Mouse (Mus musculus) hindbrain, embryonic 10.5 days (tissue): ENCODE data around the gene Cdk5rap3. TPM values are rescaled to one million over a fixed set of nuclear protein-coding genes. Genes with fewer than 3 reads are reported as not detected.

ENCODE experiments used
- DNase-seq: peaks from one replicate; pipeline ENCODE4 v3.0.0-alpha.2; 2017; ENCODE audit warnings: low spot score
- H3K27ac ChIP-seq: fragments of 300-500 bp; sonication (generic); 2 replicates; pipeline ENCODE4 v1.5.1; 2016; ENCODE audit warnings: mild to moderate bottlenecking, moderate library complexity
- H3K27me3 ChIP-seq: fragments of 300-500 bp; sonication (generic); 2 replicates; pipeline ENCODE4 v1.6.1; 2016; ENCODE audit warnings: mild to moderate bottlenecking; ENCODE audit not compliant: poor library complexity, insufficient read depth, severe bottlenecking
- H3K36me3 ChIP-seq: fragments of 300-500 bp; sonication (generic); 2 replicates; pipeline ENCODE4 v1.6.1; 2016; ENCODE audit warnings: mild to moderate bottlenecking, moderate library complexity
- H3K4me1 ChIP-seq: fragments of 300-500 bp; sonication (generic); replicated peaks from 2 replicates; pipeline ENCODE4 v1.6.1; 2016; ENCODE audit warnings: mild to moderate bottlenecking
- H3K4me3 ChIP-seq: fragments of 300-500 bp; sonication (generic); 2 replicates; pipeline ENCODE4 v1.5.1; 2016; ENCODE audit warnings: mild to moderate bottlenecking, moderate library complexity
- H3K9me3 ChIP-seq: fragments of 300-500 bp; sonication (generic); 2 replicates; pipeline ENCODE4 v1.6.1; 2016; ENCODE audit warnings: mild to moderate bottlenecking, moderate library complexity
- WGBS: fragments of 180-500 bp; shearing (Covaris S2); methylation state at CpG from one replicate; pipeline ENCODE4 v1.1.7; 2016; 5-methylcytosine and 5-hydroxymethylcytosine counted together
- polyA plus RNA-seq: library from polyadenylated mRNA; unstranded; fragments of >200 nt; fragmentation: Nextera tagmentation; extraction: Ambion mirVana; gene quantifications from 2 replicates; pipeline ENCODE4 v1.2.1, GENCODE M21; 2016

Gene Cdk5rap3
- polyA plus RNA-seq = 112 and 124 TPM in 2 replicates

DNA sequence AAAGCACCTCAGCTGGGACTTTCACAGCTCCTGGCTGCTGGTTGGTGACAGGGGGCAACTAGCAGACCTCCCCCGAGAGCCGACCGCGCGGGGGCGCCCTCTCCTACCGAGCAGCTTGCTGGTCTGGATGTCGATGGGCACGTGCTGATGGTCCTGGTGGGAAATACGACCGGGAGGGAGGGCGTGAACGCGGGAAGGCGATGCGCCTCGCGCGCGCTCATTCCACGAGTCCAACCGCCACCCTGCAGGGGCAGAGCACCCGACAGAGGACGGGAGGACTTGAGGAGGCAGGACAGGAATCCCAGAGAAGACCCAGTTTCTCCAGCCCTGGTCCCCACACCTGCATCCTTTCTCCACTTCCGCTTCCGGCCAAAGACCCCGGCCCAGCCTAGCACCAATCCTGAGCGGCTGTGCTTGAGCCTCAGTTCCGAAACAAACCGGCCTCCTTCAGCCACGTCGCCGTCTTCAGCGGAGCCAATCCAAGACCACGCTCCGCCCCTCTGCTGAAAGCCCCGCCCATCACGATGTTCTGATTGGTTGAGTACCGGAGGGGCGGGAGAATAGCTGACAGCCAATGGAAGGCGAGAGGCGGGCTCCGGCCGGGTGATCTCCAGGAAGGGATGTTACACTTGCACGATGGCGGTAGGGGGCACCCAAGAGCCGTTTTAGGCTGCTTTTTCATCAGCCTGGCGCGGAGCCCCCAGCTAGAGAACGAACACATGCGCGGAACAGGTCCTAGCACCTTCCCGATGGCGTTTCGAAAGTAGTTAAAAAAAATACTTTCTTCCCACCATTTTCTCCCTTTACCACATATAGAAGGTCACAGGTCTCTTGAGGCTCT is at the start of gene Cdk5rap3:
TSS of gene Cdk5rap3 (minus strand) at position 453 of the 841 bp plus-strand sequence.
- WGBS = under 1% methylated on average over 55 of the region's 55 CpGs

DNA sequence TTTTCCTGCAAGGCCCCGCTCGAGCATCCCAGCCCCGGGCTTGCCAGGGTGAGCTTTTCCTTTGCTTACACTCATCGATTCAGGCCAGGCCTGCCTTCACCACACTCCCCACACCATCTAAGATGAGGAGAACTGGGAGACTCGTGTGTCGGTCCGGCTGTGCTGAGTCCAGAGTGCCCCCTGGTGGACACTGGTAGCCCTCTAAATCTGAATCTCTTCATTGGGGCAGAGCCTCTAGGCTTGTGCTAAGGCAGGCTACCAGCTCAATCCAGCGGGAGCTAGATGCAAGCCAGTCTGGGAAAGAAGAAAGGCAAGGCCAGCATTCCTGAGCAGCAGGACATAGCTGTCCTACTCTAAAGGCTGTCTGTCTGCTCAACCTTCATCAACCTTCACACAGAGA is 47.3 kb upstream of the Cdk5rap3 start:
- Histone ChIP-seq H3K27me3 (no peaks in the 10 kb centered on the region), H3K27ac (no peak overlapping the region; the same call in 1 of the 2 replicates), H3K9me3 (no peaks in the 10 kb centered on the region), H3K4me3 (no peak overlapping the region), H3K36me3 (peaks cover 60% of the 10 kb centered on the region), H3K4me1 (peaks cover 17% of the 10 kb centered on the region; the same call in 1 of the 2 replicates)
- DNase-seq = peak; percentile 86
- WGBS = 23% methylated on average over 8 of the region's 8 CpGs

More for the DNA sequence above, at the start of gene Cdk5rap3:
- H3K27me3 ChIP-seq = 0 out of 2 replicates have a peak, but pooled peaks cover 4% of the 10 kb centered on the region
- peak within 1 kb of the TSS; percentile 85 for H3K4me3 ChIP-seq
- DNase-seq = peak; percentile 100
- peaks cover 26% of the 10 kb centered on the region for H3K36me3 ChIP-seq
- no peaks in the 10 kb centered on the region for H3K9me3 ChIP-seq
- H3K27ac ChIP-seq = peak within 1 kb of the TSS; percentile 91
- peaks cover 24% of the 10 kb centered on the region for H3K4me1 ChIP-seq

DNA sequence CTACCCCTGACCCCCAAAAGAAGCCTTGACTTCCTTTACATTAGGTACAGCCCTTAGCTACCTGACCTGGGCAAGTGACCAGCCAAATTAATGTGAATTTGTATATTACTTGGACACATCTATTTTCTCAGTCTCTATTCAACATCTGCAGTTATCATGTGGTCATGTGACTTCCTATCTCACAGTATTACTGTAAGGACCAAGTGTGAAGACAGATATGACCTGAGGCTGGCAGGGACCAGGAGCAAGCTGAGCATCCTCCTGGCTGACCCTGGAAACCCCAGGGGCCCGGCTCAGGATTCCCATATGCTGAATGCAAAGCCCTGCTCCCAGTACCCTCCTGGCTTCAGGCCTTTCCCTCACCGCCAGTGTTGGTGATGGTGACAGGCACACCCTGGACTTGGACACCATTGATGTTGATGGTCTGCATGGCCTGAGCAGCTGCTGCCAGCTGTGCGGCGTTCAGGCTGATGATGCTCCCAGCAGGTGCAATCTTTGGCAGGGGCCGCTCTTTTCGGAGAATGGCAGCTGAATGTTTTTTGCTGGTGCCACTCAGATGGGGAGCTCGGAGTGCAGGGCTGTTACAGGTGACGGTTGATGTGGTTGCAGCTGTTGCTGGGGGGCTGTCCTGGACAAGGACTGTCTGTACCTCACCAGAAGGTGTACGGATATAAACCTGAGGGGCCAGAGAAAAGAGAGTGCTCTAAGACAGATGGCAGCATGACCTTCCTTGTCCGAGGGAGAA is 40.9 kb upstream of the Cdk5rap3 start:
- H3K27ac ChIP-seq = no peak overlapping the region
- WGBS = 92% methylated on average over 10 of the region's 10 CpGs
- no peaks in the 10 kb centered on the region for H3K27me3 ChIP-seq
- DNase-seq = no peak
- H3K36me3 ChIP-seq = peaks cover 97% of the 10 kb centered on the region
- no peaks in the 10 kb centered on the region for H3K4me1 ChIP-seq
- H3K9me3 ChIP-seq = no peaks in the 10 kb centered on the region
- H3K4me3 ChIP-seq = no peak overlapping the region

DNA sequence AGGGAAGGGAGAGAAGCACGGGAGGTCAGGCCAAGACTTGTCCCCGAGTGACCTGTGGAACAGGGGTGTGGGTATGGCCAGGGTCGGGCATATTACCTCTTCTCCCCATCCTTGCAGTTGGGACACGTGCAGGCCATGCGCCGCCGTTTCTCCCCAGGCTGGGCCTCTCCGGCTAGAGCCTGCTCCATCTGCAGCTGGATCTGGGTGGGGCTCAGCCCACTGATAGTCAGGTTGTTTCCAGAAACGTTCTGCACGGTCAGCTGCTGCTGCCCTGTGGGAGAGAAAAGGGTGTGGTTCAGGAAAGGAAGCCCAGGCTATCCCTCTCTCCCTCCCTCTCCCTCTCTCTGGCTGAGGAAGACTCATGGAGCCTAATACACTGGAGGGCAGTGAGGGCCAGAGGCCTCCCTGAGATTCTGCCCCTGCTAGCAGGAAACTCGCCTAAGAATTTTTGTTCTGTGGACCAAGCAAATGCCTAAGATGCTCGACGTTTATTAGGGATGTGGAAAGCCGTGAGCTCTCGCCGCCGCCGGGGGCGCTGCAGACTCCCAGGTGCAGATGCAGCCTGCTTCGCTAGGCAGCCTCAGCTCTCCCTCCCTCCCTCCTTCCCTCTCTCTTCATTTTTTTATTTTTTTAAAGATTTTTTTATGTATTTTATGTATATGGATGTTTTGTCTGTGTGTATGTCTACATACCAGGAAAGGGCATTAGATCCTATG is 39.9 kb upstream of the Cdk5rap3 start:
- Histone ChIP-seq H3K9me3 (no peaks in the 10 kb centered on the region), H3K4me3 (no peak overlapping the region), H3K4me1 (no peaks in the 10 kb centered on the region), H3K27ac (no peak overlapping the region), H3K27me3 (no peaks in the 10 kb centered on the region), H3K36me3 (peaks cover 97% of the 10 kb centered on the region)
- 61% methylated on average over 20 of the region's 20 CpGs for WGBS
- DNase-seq = no peak

DNA sequence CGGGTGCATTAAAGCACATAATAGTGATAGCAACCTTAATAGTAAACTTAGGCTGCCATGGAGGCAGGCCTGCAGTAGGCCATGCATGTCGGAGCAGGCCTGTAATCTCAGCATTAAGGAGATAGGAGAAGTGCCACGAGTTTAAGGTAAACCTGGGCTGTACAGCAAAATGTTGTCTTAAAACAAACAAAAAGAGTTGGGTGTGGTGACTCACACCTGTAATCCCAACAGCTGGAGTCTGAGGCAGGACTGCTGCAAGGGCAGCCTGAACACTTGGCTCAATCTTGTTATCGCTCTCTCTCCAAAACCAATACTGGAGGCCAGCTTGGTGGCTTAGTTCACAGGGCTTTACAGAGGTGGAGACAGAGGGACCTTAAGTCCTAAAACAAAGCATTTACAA is 38.8 kb upstream of the Cdk5rap3 start:
- Histone ChIP-seq H3K4me3 (no peak overlapping the region), H3K36me3 (peaks cover 97% of the 10 kb centered on the region), H3K9me3 (no peaks in the 10 kb centered on the region), H3K4me1 (no peaks in the 10 kb centered on the region), H3K27me3 (no peaks in the 10 kb centered on the region), H3K27ac (no peak overlapping the region)
- DNase-seq = no peak
- WGBS = 92% methylated on average over 4 of the region's 4 CpGs

DNA sequence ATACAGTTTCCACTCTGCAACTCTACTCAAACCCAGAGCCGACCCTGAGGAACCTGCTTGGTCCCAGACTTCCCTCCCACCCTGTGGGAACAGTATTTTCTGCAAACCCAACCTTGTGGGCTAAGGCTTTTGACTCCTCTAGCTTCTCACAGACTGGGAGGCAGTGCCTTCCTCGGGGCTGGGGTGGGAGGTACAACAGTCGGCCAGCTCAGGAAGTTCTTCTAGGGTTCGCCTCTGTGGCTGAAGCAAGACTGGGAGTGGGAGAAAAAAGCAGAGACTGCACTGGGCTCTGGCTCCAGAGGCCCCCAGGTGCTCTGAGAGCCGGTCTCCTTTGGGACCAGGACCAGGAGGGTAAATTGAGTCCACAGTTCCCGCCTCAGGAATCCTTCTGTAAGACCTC is 36.6 kb upstream of the Cdk5rap3 start:
- Histone ChIP-seq H3K4me3 (no peak overlapping the region), H3K27me3 (no peaks in the 10 kb centered on the region), H3K4me1 (no peaks in the 10 kb centered on the region), H3K9me3 (no peaks in the 10 kb centered on the region), H3K36me3 (peaks cover 96% of the 10 kb centered on the region), H3K27ac (no peak overlapping the region)
- 77% methylated on average over 6 of the region's 6 CpGs for WGBS
- DNase-seq = no peak

DNA sequence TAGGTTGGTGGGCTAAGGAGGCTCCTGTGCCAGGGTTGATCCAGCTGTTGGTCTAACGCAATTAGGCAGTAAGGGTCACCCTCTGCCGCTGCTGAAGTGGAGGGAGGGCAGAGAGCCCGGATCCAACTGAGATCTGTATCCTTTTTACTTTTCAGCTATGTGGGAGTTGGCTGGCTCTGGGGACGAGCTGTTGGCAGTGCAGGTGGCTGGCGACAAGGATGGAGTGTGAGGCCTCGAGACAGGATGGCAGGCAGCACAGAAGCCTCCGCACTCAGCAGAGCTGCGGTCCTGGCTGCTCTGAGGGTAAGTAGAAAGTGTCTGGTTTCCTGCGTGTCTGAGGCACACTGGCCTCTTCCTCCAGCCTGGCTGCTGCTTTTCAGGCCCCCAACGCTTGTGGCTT is 36.1 kb upstream of the Cdk5rap3 start:
- H3K27ac ChIP-seq = no peak overlapping the region
- no peaks in the 10 kb centered on the region for H3K9me3 ChIP-seq
- H3K27me3 ChIP-seq = no peaks in the 10 kb centered on the region
- WGBS = 88% methylated on average over 10 of the region's 10 CpGs
- no peak for DNase-seq
- no peak overlapping the region for H3K4me3 ChIP-seq
- no peaks in the 10 kb centered on the region for H3K4me1 ChIP-seq
- peaks cover 91% of the 10 kb centered on the region for H3K36me3 ChIP-seq

DNA sequence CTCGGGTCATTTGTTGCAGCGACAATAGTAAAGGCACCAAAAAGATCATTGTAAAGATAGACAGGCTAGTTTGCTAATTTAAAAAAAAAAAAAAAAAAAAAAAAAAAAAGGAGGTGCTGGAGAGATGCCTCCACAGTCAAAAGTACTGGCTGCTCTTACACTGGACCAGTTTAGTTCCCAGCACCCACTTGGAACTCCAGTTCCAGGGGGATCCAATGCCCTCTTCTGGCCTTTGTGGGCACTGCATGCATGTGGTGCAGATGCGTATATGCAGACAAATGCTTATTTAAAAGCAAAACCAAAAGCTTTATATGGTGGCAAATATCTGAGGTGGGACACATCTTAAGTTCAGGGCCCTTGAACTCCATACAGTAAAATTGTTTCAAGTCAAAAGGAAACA is 34.5 kb upstream of the Cdk5rap3 start:
- 97% methylated on average over 3 of the region's 3 CpGs for WGBS
- Histone ChIP-seq H3K4me1 (no peaks in the 10 kb centered on the region), H3K27ac (no peak overlapping the region), H3K36me3 (peaks cover 75% of the 10 kb centered on the region), H3K27me3 (no peaks in the 10 kb centered on the region), H3K9me3 (no peaks in the 10 kb centered on the region), H3K4me3 (no peak overlapping the region)
- DNase-seq = no peak

DNA sequence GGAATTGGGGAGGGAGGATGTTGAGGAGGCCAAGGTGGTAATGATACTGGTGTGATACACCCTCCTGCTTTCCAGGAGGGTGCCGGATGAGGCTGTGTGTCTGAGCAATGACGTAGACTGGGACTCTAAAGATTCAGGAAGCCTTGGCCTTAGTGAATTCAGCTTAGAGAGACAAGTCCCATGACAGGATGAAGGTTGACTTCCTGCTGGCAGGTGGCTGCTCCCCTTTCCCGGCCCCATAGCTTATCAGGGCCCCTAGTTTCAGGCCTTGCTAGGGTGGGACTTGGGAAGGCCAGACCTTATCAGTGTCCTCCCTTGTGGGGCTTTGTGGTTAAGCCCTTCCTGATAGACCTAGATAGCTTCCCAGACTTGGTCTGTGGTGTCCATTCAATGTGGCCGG is 31.6 kb upstream of the Cdk5rap3 start:
- Histone ChIP-seq H3K4me3 (no peak overlapping the region), H3K9me3 (no peaks in the 10 kb centered on the region), H3K27ac (no peak overlapping the region), H3K36me3 (peaks cover 45% of the 10 kb centered on the region), H3K27me3 (0 out of 2 replicates have a peak, but pooled peaks cover 14% of the 10 kb centered on the region), H3K4me1 (peaks cover 22% of the 10 kb centered on the region)
- DNase-seq = no peak
- WGBS = 93% methylated on average over 4 of the region's 4 CpGs

DNA sequence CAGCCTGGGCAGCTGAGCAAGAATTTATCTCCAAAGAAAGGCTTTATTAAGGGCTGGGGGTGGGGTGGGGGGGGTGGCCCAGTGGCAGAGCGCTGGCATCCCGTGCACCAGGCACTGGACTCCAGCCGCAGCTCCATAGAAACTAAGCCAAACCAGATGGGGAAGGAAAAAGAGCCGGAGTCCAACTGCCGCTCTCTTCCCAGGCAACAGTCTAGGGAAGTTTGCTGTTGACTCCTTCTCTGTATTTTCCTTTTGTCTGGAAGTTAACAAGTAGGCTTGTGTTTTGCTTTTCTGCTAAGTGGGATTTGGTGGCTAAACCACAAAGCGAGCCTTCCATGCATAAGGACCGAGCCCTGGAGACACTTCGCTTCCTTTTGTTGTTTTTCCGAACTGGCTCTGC is 30.2 kb upstream of the Cdk5rap3 start:
- H3K36me3 ChIP-seq = peaks cover 32% of the 10 kb centered on the region
- H3K9me3 ChIP-seq = no peaks in the 10 kb centered on the region
- peaks cover 17% of the 10 kb centered on the region; the same call in 1 of the 2 replicates for H3K27me3 ChIP-seq
- 81% methylated on average over 9 of the region's 9 CpGs for WGBS
- DNase-seq = no peak
- H3K4me1 ChIP-seq = peaks cover 22% of the 10 kb centered on the region
- H3K27ac ChIP-seq = 0 out of 2 replicates have a peak overlapping the region, but pooled peaks have one; percentile 35
- H3K4me3 ChIP-seq = peak overlapping the region; percentile 21; the same call in 1 of the 2 replicates

DNA sequence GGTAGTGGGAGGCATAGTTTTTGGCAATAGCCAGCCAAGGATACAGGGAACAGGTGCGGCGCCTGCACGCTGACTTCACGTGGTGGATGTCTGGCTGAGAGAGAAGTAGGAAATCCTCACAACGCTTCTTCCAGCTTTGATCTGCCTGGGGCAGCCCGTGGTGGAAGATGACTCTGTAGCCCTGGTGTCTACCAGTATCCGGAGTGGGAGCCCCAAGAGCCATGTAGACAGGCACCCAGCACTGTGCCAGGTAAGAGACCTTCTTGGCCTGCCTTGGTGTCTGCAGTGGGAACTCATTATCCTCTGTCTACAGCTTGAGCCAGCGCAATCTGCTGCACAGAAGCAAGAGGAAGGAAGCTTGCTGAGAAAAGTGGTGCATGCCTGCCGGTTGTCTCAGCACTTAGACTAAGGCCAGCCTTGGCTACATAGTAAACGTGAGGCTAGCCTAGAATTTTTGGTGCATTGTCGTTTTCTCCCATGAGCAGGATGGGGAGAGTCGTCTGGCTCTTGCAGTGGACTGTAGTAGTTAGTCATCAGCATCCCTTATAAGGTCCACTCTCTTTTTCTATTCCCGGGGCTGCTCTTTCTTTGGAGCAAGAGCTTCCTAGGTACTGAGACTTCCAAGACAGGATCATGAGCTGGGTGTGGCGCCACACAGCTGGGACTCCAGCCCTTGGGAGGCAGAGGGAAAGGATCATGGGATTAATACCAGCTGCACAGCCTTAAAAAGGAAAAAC is 28.7 kb upstream of the Cdk5rap3 start:
- WGBS = 86% methylated on average over 14 of the region's 14 CpGs
- Histone ChIP-seq H3K4me1 (peaks cover 22% of the 10 kb centered on the region), H3K9me3 (no peaks in the 10 kb centered on the region), H3K27ac (peak overlapping the region; percentile 84), H3K27me3 (peaks cover 17% of the 10 kb centered on the region; the same call in 1 of the 2 replicates), H3K36me3 (peaks cover 17% of the 10 kb centered on the region), H3K4me3 (peak overlapping the region; percentile 66)
- no peak for DNase-seq

DNA sequence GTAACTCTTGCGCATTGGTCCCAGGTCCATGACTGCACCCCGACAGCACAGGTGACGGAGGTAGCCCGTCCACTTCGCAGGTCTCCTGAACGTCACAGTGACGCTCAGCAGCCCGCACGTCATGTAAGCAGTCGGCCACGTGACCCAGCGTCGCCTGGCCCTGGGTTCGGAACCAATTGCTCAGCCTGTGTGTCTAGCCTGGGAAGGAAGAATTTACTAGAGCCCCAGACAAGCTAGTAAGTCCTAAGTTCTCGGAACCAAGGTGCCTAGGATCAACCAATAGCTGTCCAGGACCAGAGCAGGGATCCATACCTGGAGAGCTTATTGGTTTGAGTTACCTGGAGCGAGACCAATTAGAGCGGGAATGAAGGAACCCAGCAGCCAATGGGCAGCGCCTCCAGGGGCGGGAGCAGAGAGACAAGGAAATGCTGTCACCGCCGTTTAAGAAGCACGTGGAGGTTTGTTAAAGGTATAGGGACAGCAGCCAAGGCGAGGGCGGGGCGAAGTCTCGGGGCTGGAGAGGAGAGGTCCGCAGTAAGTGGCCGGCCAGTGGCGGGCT is 27.5 kb upstream of the Cdk5rap3 start, which contains the start of gene Pnpo:
TSS of gene Pnpo (minus strand) at position 241 of the 559 bp plus-strand sequence.
- peaks cover 5% of the 10 kb centered on the region for H3K36me3 ChIP-seq
- H3K27ac ChIP-seq = peak within 1 kb of the TSS; percentile 84
- H3K27me3 ChIP-seq = peaks cover 17% of the 10 kb centered on the region; the same call in 1 of the 2 replicates
- WGBS = under 1% methylated on average over 29 of the region's 29 CpGs
- peaks cover 22% of the 10 kb centered on the region for H3K4me1 ChIP-seq
- H3K9me3 ChIP-seq = no peaks in the 10 kb centered on the region
- peak; percentile 90 for DNase-seq
- H3K4me3 ChIP-seq = peak within 1 kb of the TSS; percentile 66
